Mouse (Mus musculus) myocyte (in vitro differentiated cells): ENCODE results near the gene Dock6. TPM values are rescaled to one million over a fixed set of nuclear protein-coding genes. Genes with fewer than 3 reads are reported as not detected.
A peak's percentile ranks its signal among the peaks of the same experiment; 100 is the strongest.

Experiments used
- H3K27me3 ChIP-seq: one replicate; pipeline ENCODE4 v1.6.1; 2011; ENCODE audit not compliant: control insufficient read depth, insufficient read depth, insufficient read length
- H3K36me3 ChIP-seq: one replicate; pipeline ENCODE4 v1.6.1; 2011; ENCODE audit not compliant: control insufficient read depth, insufficient read depth
- H3K4me2 ChIP-seq: one replicate; pipeline ENCODE4 v1.6.1; 2011; ENCODE audit warnings: low read depth, control low read depth
- H3K4me3 ChIP-seq: one replicate; pipeline ENCODE4 v1.5.1; 2011; ENCODE audit warnings: mild to moderate bottlenecking, control low read depth, moderate library complexity
- H3K79me2 ChIP-seq: one replicate; pipeline ENCODE4 v1.6.1; 2011; ENCODE audit not compliant: control insufficient read depth, insufficient read depth
- H3ac ChIP-seq: one replicate; pipeline ENCODE4 v1.6.1; 2011; ENCODE audit not compliant: control insufficient read depth, insufficient read length
- CEBPB ChIP-seq: IDR thresholded peaks from 2 replicates; pipeline ENCODE4 v1.6.1; 2011; ENCODE audit warnings: mild to moderate bottlenecking, moderate library complexity; ENCODE audit not compliant: poor library complexity, insufficient read depth, severe bottlenecking
- E2F4 ChIP-seq: IDR thresholded peaks from one replicate; pipeline ENCODE4 v1.6.1; 2011; ENCODE audit warnings: mild to moderate bottlenecking, control low read depth, moderate library complexity; ENCODE audit not compliant: insufficient read depth
- MAX ChIP-seq: IDR thresholded peaks from one replicate; pipeline ENCODE4 v1.6.1; 2011; ENCODE audit warnings: low read depth, mild to moderate bottlenecking, control low read depth
- MYOD1 ChIP-seq, 3 experiments: IDR thresholded peaks; one replicate each; pipeline ENCODE4 v1.6.1; 2011; ENCODE audit warnings: control low read depth in 2 of 3, low read depth in 2 of 3, mild to moderate bottlenecking in 2 of 3, moderate library complexity in 1 of 3; ENCODE audit not compliant: insufficient read length in 2 of 3, control insufficient read depth in 1 of 3
- MYOG ChIP-seq, 3 experiments: IDR thresholded peaks; one replicate each; pipeline ENCODE4 v1.6.1; 2011; ENCODE audit warnings: control low read depth in 2 of 3, low read depth in 2 of 3, mild to moderate bottlenecking in 2 of 3; ENCODE audit not compliant: insufficient read length in 2 of 3, control insufficient read depth in 1 of 3, insufficient read depth in 1 of 3
- POLR2A ChIP-seq: IDR thresholded peaks from one replicate; pipeline ENCODE4 v1.6.1; 2011; ENCODE audit warnings: low read depth, mild to moderate bottlenecking, control low read depth, moderate library complexity; ENCODE audit not compliant: insufficient read length
- POLR2AphosphoS2 ChIP-seq: IDR thresholded peaks from one replicate; pipeline ENCODE4 v1.6.1; 2011; ENCODE audit warnings: low read depth, control low read depth; ENCODE audit not compliant: insufficient read length
- REST ChIP-seq: IDR thresholded peaks from one replicate; pipeline ENCODE4 v1.6.1; 2011; ENCODE audit warnings: mild to moderate bottlenecking, control low read depth, moderate library complexity; ENCODE audit not compliant: insufficient read depth, insufficient read length
- SRF ChIP-seq: IDR thresholded peaks from one replicate; pipeline ENCODE4 v1.6.1; 2011; ENCODE audit warnings: low read depth; ENCODE audit not compliant: control insufficient read depth, insufficient read length
- TCF12 ChIP-seq: IDR thresholded peaks from one replicate; pipeline ENCODE4 v1.6.1; 2011; ENCODE audit warnings: mild to moderate bottlenecking, control low read depth; ENCODE audit not compliant: poor library complexity, insufficient read depth, severe bottlenecking
- TCF3 ChIP-seq: IDR thresholded peaks from one replicate; pipeline ENCODE4 v1.6.1; 2011; ENCODE audit warnings: low read depth, control low read depth; ENCODE audit not compliant: insufficient read length
- USF1 ChIP-seq: IDR thresholded peaks from one replicate; pipeline ENCODE4 v1.6.1; 2011; ENCODE audit warnings: low read depth, mild to moderate bottlenecking, control low read depth, moderate library complexity
- polyA plus RNA-seq: library from polyadenylated mRNA; unstranded; fragments of >200 nt; fragmentation: generic; extraction: Trizol; gene quantifications from one replicate; pipeline ENCODE4 v1.2.1, GENCODE M21; 2012; ENCODE audit warnings: missing spikeins

Gene Dock6
- polyA plus RNA-seq, 1 experiment: 20.3 TPM

DNA sequence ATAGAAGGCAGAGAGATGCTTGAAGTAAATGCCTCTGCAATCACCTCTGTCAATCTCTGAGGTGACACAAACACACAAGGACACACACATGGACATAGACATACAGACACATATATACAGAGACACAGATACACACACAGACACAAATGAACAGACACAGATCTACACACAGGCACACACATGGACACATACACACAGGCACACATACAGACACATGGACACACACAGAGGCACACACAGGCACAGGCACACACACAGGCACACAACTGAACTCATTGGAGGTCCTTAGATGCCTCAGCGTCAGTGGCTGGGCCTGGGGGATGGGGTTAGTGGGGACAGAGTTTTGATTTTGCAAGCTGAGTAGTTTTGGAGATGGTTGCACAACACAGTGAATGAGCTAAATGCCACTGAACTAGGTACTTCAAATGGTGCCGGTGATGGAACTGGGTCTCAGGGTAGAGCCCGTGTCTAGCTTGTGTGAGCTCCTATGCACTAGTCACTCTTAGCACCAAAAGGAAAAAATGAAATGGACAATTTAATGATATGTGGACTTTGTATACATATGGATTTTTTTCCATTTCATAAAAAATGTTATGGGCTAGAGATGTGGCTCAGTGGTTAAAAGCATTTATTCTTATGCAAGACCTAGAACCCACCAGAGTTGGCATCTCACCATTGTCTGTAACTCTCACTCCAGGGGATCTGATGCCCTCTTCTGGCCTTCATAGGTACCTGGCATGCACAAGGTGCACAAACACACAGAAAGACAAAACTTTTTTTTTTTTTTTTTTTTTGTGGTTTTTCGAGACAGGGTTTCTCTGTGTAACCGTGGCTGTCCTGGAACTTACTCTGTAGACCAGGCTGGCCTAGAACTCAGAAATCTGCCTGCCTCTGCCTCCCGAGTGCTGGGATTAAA, 88.1 kb downstream of the Dock6 start:
- Histone ChIP-seq H3K79me2 (peaks cover 5% of the 10 kb centered on the region), H3K4me3 (no peak overlapping the region), H3K4me2 (no peak overlapping the region), H3K36me3 (peaks cover 11% of the 10 kb centered on the region), H3ac (no peak overlapping the region), H3K27me3 (no peaks in the 10 kb centered on the region)
- no peak for TF ChIP-seq MAX
- no peak for TF ChIP-seq TCF12
- no peak for TF ChIP-seq USF1
- no peak for TF ChIP-seq MYOD1 (IDR thresholded peaks at IDR 0.05; ENCODE audit: control insufficient read depth in 1 of 3, insufficient read length in 2 of 3, low read depth in 2 of 3)
- TF ChIP-seq CEBPB: no peak
- peak; percentile 44 for TF ChIP-seq POLR2A
- TF ChIP-seq POLR2AphosphoS2: peak; percentile 85
- TF ChIP-seq E2F4: no peak
- TF ChIP-seq TCF3: no peak
- TF ChIP-seq MYOG (IDR thresholded peaks at IDR 0.05; ENCODE audit: control insufficient read depth in 1 of 3, insufficient read depth in 1 of 3, insufficient read length in 2 of 3, low read depth in 2 of 3): no peak
- TF ChIP-seq SRF: no peak
- no peak for TF ChIP-seq REST

GRCm38 (mm10) chr9:21762135-21762534, 90.3 kb downstream of the Dock6 start:
- Histone ChIP-seq H3K27me3 (no peaks in the 10 kb centered on the region), H3K79me2 (peaks cover 12% of the 10 kb centered on the region), H3K4me3 (no peak overlapping the region), H3K4me2 (no peak overlapping the region), H3ac (no peak overlapping the region), H3K36me3 (peaks cover under 1% of the 10 kb centered on the region)
- no peak for TF ChIP-seq MYOG (IDR thresholded peaks at IDR 0.05; ENCODE audit: control insufficient read depth in 1 of 3, insufficient read depth in 1 of 3, insufficient read length in 2 of 3, low read depth in 2 of 3)
- no peak for TF ChIP-seq REST
- no peak; the same call in 1 of the 2 replicates for TF ChIP-seq CEBPB
- TF ChIP-seq MAX: no peak
- TF ChIP-seq E2F4: no peak
- TF ChIP-seq MYOD1 (IDR thresholded peaks at IDR 0.05; ENCODE audit: control insufficient read depth in 1 of 3, insufficient read length in 2 of 3, low read depth in 2 of 3): no peak
- no peak for TF ChIP-seq SRF
- no peak for TF ChIP-seq POLR2AphosphoS2
- no peak for TF ChIP-seq TCF3
- TF ChIP-seq TCF12: no peak
- no peak for TF ChIP-seq POLR2A
- TF ChIP-seq USF1: no peak

- TF ChIP-seq TCF12: no peak
- peak; percentile 93 for TF ChIP-seq E2F4
- TF ChIP-seq MYOG (IDR thresholded peaks at IDR 0.05; ENCODE audit: control insufficient read depth in 1 of 3, insufficient read depth in 1 of 3, insufficient read length in 2 of 3, low read depth in 2 of 3): no peak
- no peak for TF ChIP-seq CEBPB
- TF ChIP-seq MAX: no peak
- peak; percentile 17 for TF ChIP-seq USF1
- TF ChIP-seq POLR2A: peak; percentile 64
- peak in 1 of 3 experiments; percentile 16 for TF ChIP-seq MYOD1 (IDR thresholded peaks at IDR 0.05; ENCODE audit: control insufficient read depth in 1 of 3, insufficient read length in 2 of 3, low read depth in 2 of 3)
- TF ChIP-seq POLR2AphosphoS2: peak; percentile 40
- TF ChIP-seq REST: no peak
- no peak for TF ChIP-seq TCF3
- Histone ChIP-seq H3K4me3 (peak within 1 kb of the TSS; percentile 30), H3ac (peak within 1 kb of the TSS; percentile 71), H3K4me2 (peak within 1 kb of the TSS; percentile 66), H3K27me3 (no peaks in the 10 kb centered on the region), H3K36me3 (no peaks in the 10 kb centered on the region), H3K79me2 (peaks cover 16% of the 10 kb centered on the region)
Observed at GRCm38 (mm10) chr9:21760155-21761088, 92.0 kb downstream of the Dock6 start, which contains the start of gene Spc24. Gene Spc24 (minus strand): TSS chr9:21760303.

DNA sequence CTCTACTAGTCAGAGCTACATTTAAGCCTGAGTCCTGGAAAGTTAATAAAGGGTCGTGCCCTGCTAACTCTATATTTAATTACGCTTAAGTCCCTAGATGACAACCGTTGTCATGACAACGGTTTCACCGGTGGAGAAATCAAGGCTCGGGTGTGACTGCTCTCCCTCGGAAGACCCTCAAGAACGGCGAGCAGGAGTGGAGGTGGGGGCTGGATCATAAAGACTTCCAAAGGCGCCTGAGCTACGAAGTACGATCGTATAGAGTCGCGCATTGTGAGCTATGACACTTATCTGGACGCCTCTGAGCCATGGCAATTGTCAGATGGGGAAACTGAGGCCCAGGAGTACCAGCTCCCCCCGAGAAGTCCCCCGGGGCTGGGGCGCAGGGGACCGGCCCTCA, 92.7 kb downstream of the Dock6 start:
- no peaks in the 10 kb centered on the region for H3K27me3 ChIP-seq
- peaks cover 16% of the 10 kb centered on the region for H3K79me2 ChIP-seq
- H3K36me3 ChIP-seq: no peaks in the 10 kb centered on the region
- peak overlapping the region; percentile 62 for H3K4me2 ChIP-seq
- TF ChIP-seq MYOD1 (IDR thresholded peaks at IDR 0.05; ENCODE audit: control insufficient read depth in 1 of 3, insufficient read length in 2 of 3, low read depth in 2 of 3) (no peak), MYOG (IDR thresholded peaks at IDR 0.05; ENCODE audit: control insufficient read depth in 1 of 3, insufficient read depth in 1 of 3, insufficient read length in 2 of 3, low read depth in 2 of 3) (no peak), USF1 (no peak), POLR2AphosphoS2 (no peak), TCF3 (no peak), MAX (no peak), CEBPB (no peak), SRF (no peak), TCF12 (no peak), POLR2A (no peak), E2F4 (no peak), REST (no peak)
- peak overlapping the region; percentile 30 for H3K4me3 ChIP-seq
- peak overlapping the region; percentile 71 for H3ac ChIP-seq
